Mouse (Mus musculus) gastrocnemius, postnatal 4 days (tissue): ENCODE measurements around the gene Litaf. TPM values are rescaled to one million over a fixed set of nuclear protein-coding genes. Genes with fewer than 3 reads are reported as not detected.
"Not testable (repeated sequence)": the region's sequence is repeated elsewhere in the genome, so short reads cannot be mapped to it uniquely, and the experiment has no call there.

ENCODE experiments used
- DNase-seq, 2 experiments: peaks; one replicate each; pipeline ENCODE4 v3.0.0; 2021 to 2022; ENCODE audit warnings: low spot score in 2 of 2, mixed read lengths in 2 of 2
- total RNA-seq, 2 experiments: library from RNA; stranded (reverse); gene quantifications; 2 replicates each; pipeline ENCODE4 v1.2.3; 2021

The Litaf gene
- total RNA-seq, 2 experiments from 2014 or later = 49.1 to 53.1 TPM

- DNase-seq = peak in 1 of 2 experiments; percentile 48
Observed at GRCm38 (mm10) chr16:11024841-11025240, 41.1 kb downstream of the Litaf start.

- DNase-seq = no peak
Observed at GRCm38 (mm10) chr16:11023618-11024017, 42.3 kb downstream of the Litaf start.

GRCm38 (mm10) chr16:11022113-11022489, 43.9 kb downstream of the Litaf start:
- no peak for DNase-seq

GRCm38 (mm10) chr16:11021403-11022112, 44.4 kb downstream of the Litaf start:
- no peak for DNase-seq

GRCm38 (mm10) chr16:11017807-11018595, 48.0 kb downstream of the Litaf start:
- DNase-seq = no peak

GRCm38 (mm10) chr16:11016353-11016752, 49.6 kb downstream of the Litaf start:
- no peak for DNase-seq

GRCm38 (mm10) chr16:11014407-11014806, 51.5 kb downstream of the Litaf start:
- DNase-seq = no peak

GRCm38 (mm10) chr16:11013464-11014147, 52.4 kb downstream of the Litaf start:
- not testable (repeated sequence) for DNase-seq

GRCm38 (mm10) chr16:11012571-11013463, 53.1 kb downstream of the Litaf start:
- DNase-seq = peak in 1 of 2 experiments; percentile 63

- DNase-seq = no peak
Observed at GRCm38 (mm10) chr16:11011939-11012338, 54.0 kb downstream of the Litaf start.

GRCm38 (mm10) chr16:11011206-11011605, 54.8 kb downstream of the Litaf start:
- DNase-seq = no peak

GRCm38 (mm10) chr16:11010270-11010669, 55.7 kb downstream of the Litaf start:
- no peak for DNase-seq

GRCm38 (mm10) chr16:11008162-11008991, 57.6 kb downstream of the Litaf start:
- DNase-seq = peak; percentile 56 to 86

GRCm38 (mm10) chr16:11006100-11006499, 59.9 kb downstream of the Litaf start:
- DNase-seq = no peak

GRCm38 (mm10) chr16:11001703-11002659, 64.0 kb downstream of the Litaf start:
- no peak for DNase-seq

- DNase-seq = no peak
Observed at GRCm38 (mm10) chr16:10999809-11000208, 66.1 kb downstream of the Litaf start.

- no peak for DNase-seq
Observed at GRCm38 (mm10) chr16:10998224-10998623, 67.7 kb downstream of the Litaf start.

- DNase-seq = no peak
Observed at GRCm38 (mm10) chr16:10996576-10996975, 69.4 kb downstream of the Litaf start.
